Mouse (Mus musculus): ENCODE data around the gene Cd209c. TPM values are rescaled to one million over a fixed set of nuclear protein-coding genes. Genes with fewer than 3 reads are reported as not detected.
A peak's percentile ranks its signal among the peaks of the same experiment; 100 is the strongest.

The Cd209c gene
- 0.11 and 0.20 TPM in 2 replicates for polyA plus RNA-seq (2015; fragmentation: Nextera tagmentation; extraction: Ambion mirVana)

DNA sequence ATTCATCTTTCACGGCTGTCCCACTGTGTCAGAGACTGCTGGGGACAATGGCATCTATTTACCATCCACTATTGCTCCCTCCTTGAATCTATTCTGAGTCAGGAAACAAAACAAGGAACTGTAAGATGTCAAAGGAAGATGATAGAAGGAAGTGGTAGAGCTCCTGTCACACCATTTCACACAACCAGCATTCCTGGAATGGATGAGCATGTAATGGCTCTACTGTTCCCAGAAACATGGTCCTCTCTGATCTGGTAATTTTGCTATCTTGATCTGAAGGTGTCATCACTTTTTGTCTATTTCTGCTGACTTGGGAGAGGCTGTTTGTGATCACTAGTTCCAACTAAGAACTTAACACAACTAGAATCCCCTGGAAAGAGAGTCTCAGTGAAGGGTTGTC lies at the start of gene Cd209c:
TSS of gene Cd209c (minus strand) at position 101 of the 400 bp plus-strand sequence.
- Histone ChIP-seq H3K4me2 (replicated peaks) (no peak within 1 kb of the TSS), H3K27me3 (replicated peaks) (no peaks in the 10 kb centered on the region), H3K27ac (no peak within 1 kb of the TSS), H3K9me3 (no peaks in the 10 kb centered on the region), H3K4me3 (replicated peaks) (no peak within 1 kb of the TSS), H3K36me3 (no peaks in the 10 kb centered on the region), H3K9ac (no peak within 1 kb of the TSS), H3K4me1 (replicated peaks) (no peaks in the 10 kb centered on the region)
- ATAC-seq: no peak
- 88% methylated on average over 1 of the region's 1 CpGs for WGBS

DNA sequence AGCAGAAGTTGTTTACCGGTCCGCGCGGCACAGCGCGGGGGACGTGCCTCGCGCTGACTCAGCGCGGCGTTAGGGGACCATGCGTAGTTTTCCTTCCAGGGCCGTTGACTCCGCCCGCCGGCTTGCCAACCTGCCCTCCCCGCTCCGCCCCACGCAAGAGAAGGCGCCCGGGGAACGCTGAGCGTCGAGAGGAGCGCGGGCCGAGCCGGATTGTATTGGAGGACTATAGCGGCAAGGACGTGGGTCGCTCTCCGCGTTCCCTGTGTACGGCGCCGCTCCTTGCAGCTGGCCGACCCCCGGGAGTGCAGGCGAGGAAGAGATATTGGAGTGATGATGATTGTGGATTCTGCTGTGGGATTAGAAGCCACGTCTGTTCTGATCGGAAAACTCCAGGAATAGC lies 39.7 kb upstream of the Cd209c start:
- no peaks in the 10 kb centered on the region for H3K27me3 ChIP-seq (replicated peaks)
- H3K4me3 ChIP-seq (replicated peaks): peak overlapping the region; percentile 18; the same call in 1 of the 2 replicates
- H3K4me2 ChIP-seq (replicated peaks): peak overlapping the region; percentile 52
- no peaks in the 10 kb centered on the region for H3K4me1 ChIP-seq (replicated peaks)
- no peak overlapping the region for H3K9ac ChIP-seq
- ATAC-seq: 0 out of 2 replicates have a peak, but pooled peaks have one; percentile 36
- no peaks in the 10 kb centered on the region for H3K9me3 ChIP-seq
- no peaks in the 10 kb centered on the region for H3K36me3 ChIP-seq
- 35% methylated on average over 42 of the region's 42 CpGs for WGBS
- no peak overlapping the region for H3K27ac ChIP-seq

DNA sequence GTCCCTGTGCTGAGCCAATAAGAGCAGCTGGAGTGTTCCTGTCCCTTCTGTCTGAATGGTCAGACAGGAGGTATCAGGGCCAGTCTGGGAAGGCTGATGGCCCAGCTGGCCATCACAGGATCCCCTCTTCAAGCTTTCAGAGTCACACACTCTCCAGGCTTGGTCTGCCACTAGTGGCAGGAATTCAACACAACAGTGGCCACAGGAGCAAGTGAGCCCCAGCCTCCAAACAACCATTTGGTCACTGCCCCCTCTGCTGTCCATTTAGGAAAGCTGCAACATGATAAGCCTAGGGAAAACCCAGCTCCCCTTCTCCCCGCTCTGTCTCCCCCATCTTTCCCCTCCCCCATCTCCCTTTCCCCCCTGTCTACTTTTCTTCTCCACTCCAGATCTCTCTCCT lies 1.5 kb upstream of the Cd209c start:
- no peaks in the 10 kb centered on the region for H3K4me1 ChIP-seq (replicated peaks)
- H3K4me3 ChIP-seq (replicated peaks): no peak overlapping the region
- no peak overlapping the region for H3K4me2 ChIP-seq (replicated peaks)
- H3K27ac ChIP-seq: no peak overlapping the region
- H3K9ac ChIP-seq: no peak overlapping the region
- no peaks in the 10 kb centered on the region for H3K27me3 ChIP-seq (replicated peaks)
- 90% methylated on average over 1 of the region's 1 CpGs for WGBS
- no peaks in the 10 kb centered on the region for H3K36me3 ChIP-seq
- no peak for ATAC-seq
- no peaks in the 10 kb centered on the region for H3K9me3 ChIP-seq

DNA sequence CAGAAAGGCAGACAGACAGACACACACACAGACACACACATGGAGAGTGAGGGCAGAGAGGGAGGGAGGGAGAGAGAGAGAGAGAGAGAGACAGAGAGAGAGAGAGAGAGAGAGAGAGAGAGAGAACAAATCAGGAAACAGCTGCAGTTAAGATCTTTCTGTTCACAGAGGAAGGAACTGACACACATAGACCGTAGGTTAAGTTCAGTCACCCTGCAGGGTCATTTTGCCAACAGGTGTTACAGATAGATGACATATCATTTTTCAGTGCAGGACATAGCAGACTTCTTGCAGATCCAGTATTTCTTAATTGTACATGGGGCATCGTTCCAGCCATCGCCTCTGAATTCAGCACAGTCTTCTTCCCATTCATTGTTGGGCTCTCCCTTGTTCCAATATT lies 14.5 kb downstream of the Cd209c start:
- H3K4me3 ChIP-seq (replicated peaks): no peak overlapping the region
- H3K9ac ChIP-seq: no peak overlapping the region
- WGBS: 86% methylated on average over 3 of the region's 3 CpGs
- H3K36me3 ChIP-seq: no peaks in the 10 kb centered on the region
- no peak overlapping the region for H3K27ac ChIP-seq
- ATAC-seq: no peak
- no peaks in the 10 kb centered on the region for H3K9me3 ChIP-seq
- H3K4me2 ChIP-seq (replicated peaks): no peak overlapping the region
- no peaks in the 10 kb centered on the region for H3K27me3 ChIP-seq (replicated peaks)
- no peaks in the 10 kb centered on the region for H3K4me1 ChIP-seq (replicated peaks)

DNA sequence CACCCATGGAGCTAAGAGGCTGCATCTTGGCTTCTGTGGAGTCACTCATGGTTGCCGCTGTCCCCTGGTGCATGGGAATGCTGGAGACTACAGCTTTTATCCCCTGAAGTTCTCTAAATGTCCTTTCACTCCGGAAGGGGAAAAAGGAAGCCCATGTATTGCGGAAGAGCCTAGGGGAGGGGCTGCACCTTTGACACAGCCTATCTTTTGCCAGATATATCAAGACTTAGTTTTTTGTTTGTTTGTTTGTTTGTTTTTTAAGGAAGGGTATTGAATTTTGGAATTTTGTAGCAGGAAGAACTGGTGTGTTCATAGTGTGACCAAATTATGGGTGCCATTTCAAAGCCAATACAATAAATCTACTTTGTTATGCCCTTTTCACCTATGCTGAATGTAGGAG lies 27.8 kb downstream of the Cd209c start, which contains the start of gene Cd209b:
TSS of gene Cd209b (minus strand) at position 101 of the 400 bp plus-strand sequence.
- H3K4me2 ChIP-seq (replicated peaks): no peak within 1 kb of the TSS
- 93% methylated on average over 3 of the region's 3 CpGs for WGBS
- no peak within 1 kb of the TSS for H3K27ac ChIP-seq
- H3K9me3 ChIP-seq: no peaks in the 10 kb centered on the region
- no peaks in the 10 kb centered on the region for H3K4me1 ChIP-seq (replicated peaks)
- no peak for ATAC-seq
- no peaks in the 10 kb centered on the region for H3K36me3 ChIP-seq
- H3K4me3 ChIP-seq (replicated peaks): no peak within 1 kb of the TSS
- H3K27me3 ChIP-seq (replicated peaks): no peaks in the 10 kb centered on the region
- H3K9ac ChIP-seq: no peak within 1 kb of the TSS

Other genes with a start within 250 kb of the Cd209c start
- 0.40 TPM in 1 of 2 replicates, not detected in the other for gene Clec4g, start 234.1 kb downstream of the Cd209c start, polyA plus RNA-seq (2015; fragmentation: Nextera tagmentation; extraction: Ambion mirVana)
- 0.15 and 0.23 TPM in 2 replicates for gene Cd209a, start 205.8 kb downstream of the Cd209c start, polyA plus RNA-seq (2015; fragmentation: Nextera tagmentation; extraction: Ambion mirVana)
- gene Cd209e, start 100.4 kb downstream of the Cd209c start, polyA plus RNA-seq (2015; fragmentation: Nextera tagmentation; extraction: Ambion mirVana): not detected in 2 replicates
- not detected in 2 replicates for gene Cd209d, start 76.2 kb downstream of the Cd209c start, polyA plus RNA-seq (2015; fragmentation: Nextera tagmentation; extraction: Ambion mirVana)
- 0.27 TPM in 1 of 2 replicates, not detected in the other for gene Cd209b, start 27.9 kb downstream of the Cd209c start, polyA plus RNA-seq (2015; fragmentation: Nextera tagmentation; extraction: Ambion mirVana)
- gene Cd209f, start 151.1 kb upstream of the Cd209c start, polyA plus RNA-seq (2015; fragmentation: Nextera tagmentation; extraction: Ambion mirVana): not detected in 2 replicates
- not detected in 2 replicates for gene Cd209g, start 179.4 kb upstream of the Cd209c start, polyA plus RNA-seq (2015; fragmentation: Nextera tagmentation; extraction: Ambion mirVana)
- gene Evi5l, start 211.8 kb upstream of the Cd209c start, polyA plus RNA-seq (2015; fragmentation: Nextera tagmentation; extraction: Ambion mirVana): 18.9 and 19.3 TPM in 2 replicates